Mouse (Mus musculus) forebrain, embryonic 13.5 days (tissue): ENCODE data around the gene Trim66. TPM values are rescaled to one million over a fixed set of nuclear protein-coding genes. Genes with fewer than 3 reads are reported as not detected.

Experiments used
- ATAC-seq: fragments of 200-750 bp; cut with Nextera tagmentation; 2 replicates; pipeline ENCODE4 v1.8.0; 2017
- H3K27ac ChIP-seq: fragments of 300-500 bp; sonication (generic); 2 replicates; pipeline ENCODE4 v1.5.1; 2015; ENCODE audit warnings: inconsistent platforms, mild to moderate bottlenecking, moderate library complexity
- H3K27me3 ChIP-seq: fragments of 300-500 bp; sonication (generic); 2 replicates; pipeline ENCODE4 v1.6.1; 2015; ENCODE audit warnings: mild to moderate bottlenecking, inconsistent platforms
- H3K36me3 ChIP-seq: fragments of 300-500 bp; sonication (generic); 2 replicates; pipeline ENCODE4 v1.6.1; 2015; ENCODE audit warnings: mild to moderate bottlenecking, inconsistent platforms; ENCODE audit not compliant: poor library complexity, severe bottlenecking
- H3K4me1 ChIP-seq: fragments of 300-500 bp; sonication (generic); 2 replicates; pipeline ENCODE4 v1.6.1; 2015; ENCODE audit warnings: inconsistent platforms
- H3K4me2 ChIP-seq: fragments of 300-500 bp; sonication (generic); 2 replicates; pipeline ENCODE4 v1.6.1; 2015; ENCODE audit warnings: inconsistent platforms, mild to moderate bottlenecking, moderate library complexity
- H3K4me3 ChIP-seq: fragments of 300-500 bp; sonication (generic); 2 replicates; pipeline ENCODE4 v1.5.1; 2015; ENCODE audit warnings: mild to moderate bottlenecking, inconsistent platforms
- H3K9ac ChIP-seq: fragments of 300-500 bp; sonication (generic); 2 replicates; pipeline ENCODE4 v1.6.1; 2015; ENCODE audit warnings: mild to moderate bottlenecking, inconsistent platforms
- H3K9me3 ChIP-seq: fragments of 300-500 bp; sonication (generic); replicated peaks from 2 replicates; pipeline ENCODE4 v1.6.1; 2016; ENCODE audit warnings: inconsistent platforms
- WGBS: fragments of 180-500 bp; shearing (Covaris S2); methylation state at CpG from one replicate; pipeline ENCODE4 v1.1.7; 2015; 5-methylcytosine and 5-hydroxymethylcytosine counted together
- microRNA-seq: library from miRNA; unstranded; fragments of <30 nt; microRNA quantifications from one replicate; pipeline ENCODE4, GENCODE M21; 2016
- polyA plus RNA-seq: library from polyadenylated mRNA; unstranded; fragments of >200 nt; fragmentation: Nextera tagmentation; extraction: Ambion mirVana; gene quantifications from 2 replicates; pipeline ENCODE4 v1.2.1, GENCODE M21; 2015

Gene Trim66
- polyA plus RNA-seq, 1 experiment from 2014 or later = 0.46 TPM

DNA sequence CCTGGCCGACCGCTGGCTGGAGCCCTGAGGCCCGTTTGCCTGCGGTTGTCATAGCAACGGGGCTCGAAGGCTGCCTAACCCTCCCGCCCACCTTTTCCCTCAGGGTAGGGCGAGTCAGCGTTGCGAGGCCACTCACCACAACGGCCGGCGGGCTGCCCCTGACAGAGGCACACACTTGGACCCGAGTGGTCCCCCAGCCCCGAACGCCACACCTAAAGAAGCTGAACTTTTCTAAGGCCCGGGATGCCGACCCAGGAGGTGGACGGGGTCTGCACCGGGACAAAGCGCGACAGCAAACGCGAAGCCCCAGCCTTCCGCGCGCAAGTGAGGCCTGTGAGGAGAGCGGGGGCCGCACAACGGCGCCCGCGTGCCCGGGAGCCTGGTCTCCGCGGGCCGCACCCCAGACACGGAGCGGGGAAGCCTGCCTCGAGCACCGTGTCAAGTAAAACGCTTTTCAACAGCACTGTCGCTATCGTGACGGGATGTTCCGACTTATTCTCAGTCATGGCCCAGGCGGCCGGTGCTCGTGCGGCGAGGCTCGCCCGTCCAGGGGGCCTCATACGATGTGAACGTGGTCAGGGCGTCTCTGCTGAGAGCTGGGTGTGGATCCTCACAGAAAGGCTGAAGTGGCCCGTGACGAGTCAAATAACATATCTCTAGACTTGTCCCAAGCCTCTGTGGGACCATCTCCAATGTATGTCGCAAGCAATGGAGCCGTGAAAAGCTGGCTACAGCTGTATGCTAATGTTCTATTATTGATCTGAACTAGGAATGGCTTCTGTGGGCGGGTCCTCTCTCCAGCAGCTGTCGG, 68.9 kb downstream of the Trim66 start, which contains the start of gene Stk33:
TSS of gene Stk33 (minus strand) at position 301 of the 811 bp plus-strand sequence.
- under 1% methylated on average over 62 of the region's 62 CpGs for WGBS
- Histone ChIP-seq H3K27me3 (peaks cover 11% of the 10 kb centered on the region; the same call in 1 of the 2 replicates), H3K9me3 (no peaks in the 10 kb centered on the region), H3K9ac (peak within 1 kb of the TSS; percentile 75), H3K4me1 (peaks cover 26% of the 10 kb centered on the region; the same call in 1 of the 2 replicates), H3K27ac (peak within 1 kb of the TSS; percentile 88), H3K4me2 (peak within 1 kb of the TSS; percentile 90), H3K4me3 (peak within 1 kb of the TSS; percentile 54), H3K36me3 (no peaks in the 10 kb centered on the region)
- ATAC-seq = peak; percentile 82

DNA sequence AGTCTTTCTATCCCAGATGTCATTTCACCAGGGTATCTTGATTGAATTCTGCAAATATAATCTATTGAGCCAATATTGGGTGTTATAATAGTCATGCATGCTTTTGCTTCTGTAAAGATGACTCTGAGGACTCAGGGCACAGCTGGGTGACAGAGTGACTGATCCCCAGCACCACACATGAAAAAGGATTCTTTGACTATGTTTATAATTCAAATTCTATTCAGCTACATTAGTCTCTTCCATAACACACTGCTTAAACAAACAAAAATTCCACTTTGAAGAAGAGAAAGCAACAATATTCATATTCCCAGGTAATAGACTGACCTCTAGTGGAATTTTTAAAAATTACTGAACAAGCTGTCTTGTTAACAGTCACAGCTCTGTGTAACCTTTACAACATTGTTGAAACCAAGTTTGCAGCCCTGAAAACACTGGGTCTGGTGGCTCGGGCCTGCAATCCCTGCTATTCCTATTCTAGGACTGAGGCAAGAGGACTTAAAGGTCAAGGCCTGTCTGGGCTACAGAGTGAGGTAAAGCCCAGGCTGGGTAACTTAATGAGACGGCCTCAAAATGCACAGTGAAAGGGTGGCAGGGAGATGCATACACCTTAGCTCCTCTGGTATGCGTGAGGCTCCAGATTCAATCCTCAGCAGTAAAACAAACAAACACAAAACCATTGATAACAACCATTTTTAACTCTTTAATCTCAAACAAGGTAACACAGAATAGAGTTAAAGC, 83.3 kb downstream of the Trim66 start:
- WGBS = 56% methylated on average over 3 of the region's 3 CpGs
- Histone ChIP-seq H3K36me3 (no peaks in the 10 kb centered on the region), H3K9ac (no peak overlapping the region), H3K9me3 (0 out of 2 replicates have a peak, but pooled peaks cover 4% of the 10 kb centered on the region), H3K4me3 (no peak overlapping the region), H3K27me3 (0 out of 2 replicates have a peak, but pooled peaks cover 5% of the 10 kb centered on the region), H3K4me1 (no peaks in the 10 kb centered on the region), H3K27ac (no peak overlapping the region), H3K4me2 (no peak overlapping the region)
- peak; percentile 73 for ATAC-seq

DNA sequence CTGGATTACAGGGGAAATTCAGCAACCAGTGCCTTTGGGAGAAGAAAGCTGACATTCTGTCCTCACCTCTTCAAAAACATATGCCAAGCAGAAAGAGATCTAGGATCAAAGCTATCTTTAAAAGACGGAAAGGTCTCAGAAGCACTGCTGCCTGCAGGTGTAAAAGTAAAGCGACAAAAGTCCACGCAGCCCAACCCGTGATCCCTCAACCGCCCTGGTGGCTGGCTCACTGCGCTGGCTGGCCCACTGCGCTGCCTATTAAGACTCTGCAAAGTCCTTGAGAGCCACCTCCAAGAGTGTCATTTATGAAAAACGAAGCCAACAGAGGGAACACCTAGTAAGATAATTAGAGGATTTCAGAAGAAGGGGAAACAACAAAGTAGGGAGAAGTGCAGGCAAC, 85.1 kb downstream of the Trim66 start:
- no peak overlapping the region for H3K27ac ChIP-seq
- no peak overlapping the region for H3K4me2 ChIP-seq
- 0 out of 2 replicates have a peak, but pooled peaks cover 4% of the 10 kb centered on the region for H3K9me3 ChIP-seq
- no peak overlapping the region for H3K4me3 ChIP-seq
- H3K4me1 ChIP-seq = no peaks in the 10 kb centered on the region
- no peak for ATAC-seq
- no peaks in the 10 kb centered on the region for H3K36me3 ChIP-seq
- H3K9ac ChIP-seq = no peak overlapping the region
- 80% methylated on average over 8 of the region's 8 CpGs for WGBS
- 0 out of 2 replicates have a peak, but pooled peaks cover 5% of the 10 kb centered on the region for H3K27me3 ChIP-seq

DNA sequence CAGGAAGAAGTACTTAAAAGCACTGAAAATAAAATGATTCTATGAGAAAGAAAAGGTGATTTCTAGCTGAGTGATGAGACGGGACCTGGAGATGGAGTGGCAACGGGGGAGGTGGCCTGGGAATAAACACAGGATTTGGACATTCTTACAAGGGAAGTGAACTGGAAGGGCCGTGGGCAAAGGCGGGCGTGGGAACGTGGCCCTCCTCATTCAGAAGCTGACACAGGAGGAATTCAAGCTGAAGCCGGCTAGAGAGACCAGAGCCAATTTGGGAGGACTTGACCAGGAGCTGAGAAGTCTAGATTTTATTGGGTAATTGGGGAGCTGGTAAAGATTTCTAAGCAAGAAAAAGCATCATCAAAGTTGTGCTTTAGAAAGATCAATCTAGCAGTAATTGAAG, 102.4 kb downstream of the Trim66 start:
- H3K36me3 ChIP-seq = no peaks in the 10 kb centered on the region
- H3K9me3 ChIP-seq = no peaks in the 10 kb centered on the region
- no peak overlapping the region for H3K27ac ChIP-seq
- H3K4me2 ChIP-seq = no peak overlapping the region
- H3K27me3 ChIP-seq = no peaks in the 10 kb centered on the region
- H3K9ac ChIP-seq = no peak overlapping the region
- 24% methylated on average over 7 of the region's 7 CpGs for WGBS
- H3K4me3 ChIP-seq = no peak overlapping the region
- peaks cover 3% of the 10 kb centered on the region; the same call in 1 of the 2 replicates for H3K4me1 ChIP-seq
- ATAC-seq = no peak

DNA sequence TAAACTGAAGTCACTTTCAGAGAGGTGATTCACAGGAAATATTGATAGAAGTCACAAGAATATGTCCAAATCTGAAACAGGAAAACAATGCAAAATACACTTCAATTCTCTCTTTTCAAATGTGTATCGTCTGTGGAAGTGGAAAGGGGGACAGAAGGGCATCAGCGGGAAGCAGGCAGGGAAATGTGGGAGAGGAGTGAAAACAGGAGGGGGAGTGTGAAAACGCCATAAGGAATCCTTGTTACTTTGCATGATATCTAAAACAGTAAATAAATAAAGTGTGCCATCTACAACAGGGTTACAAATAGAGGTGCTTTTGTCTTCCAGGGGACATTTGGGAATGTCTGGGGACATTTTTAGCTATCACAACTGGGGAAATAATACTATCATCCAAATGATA, 108.6 kb downstream of the Trim66 start:
- whole genome bisulfite sequencing = 61% methylated on average over 3 of the region's 3 CpGs
- no peak for ATAC-seq
- H3K4me1 ChIP-seq = no peaks in the 10 kb centered on the region

More for the DNA sequence above, 108.6 kb downstream of the Trim66 start:
- no peak overlapping the region for H3K4me2 ChIP-seq
- H3K4me3 ChIP-seq = no peak overlapping the region
- H3K36me3 ChIP-seq = no peaks in the 10 kb centered on the region
- H3K27ac ChIP-seq = no peak overlapping the region
- no peak overlapping the region for H3K9ac ChIP-seq
- H3K27me3 ChIP-seq = no peaks in the 10 kb centered on the region
- H3K9me3 ChIP-seq = no peaks in the 10 kb centered on the region

Small RNAs within 50 kb of the gene (microRNA-seq; reads per million reads assigned to microRNA genes)
- not detected for gene Gm47284

Other genes starting within 250 kb of the Trim66 start
- 8.8 and 9.0 TPM in 2 replicates for gene Stk33, start 69.1 kb downstream of the Trim66 start, polyA plus RNA-seq
- gene Rpl27a, start 11.0 kb upstream of the Trim66 start, polyA plus RNA-seq = 106 TPM in 2 replicates
- gene St5, start 195.5 kb upstream of the Trim66 start, polyA plus RNA-seq = 12.0 and 13.0 TPM in 2 replicates
- gene Akip1, start 195.6 kb upstream of the Trim66 start, polyA plus RNA-seq = 17.0 and 18.1 TPM in 2 replicates
- 0.31 and 0.37 TPM in 2 replicates for gene BC051019, start 215.7 kb upstream of the Trim66 start, polyA plus RNA-seq
- gene Ascl3, start 223.6 kb upstream of the Trim66 start, polyA plus RNA-seq = not detected in 2 replicates
- gene Tmem9b, start 244.7 kb upstream of the Trim66 start, polyA plus RNA-seq = 62.8 and 67.0 TPM in 2 replicates